Mouse (Mus musculus) stomach, adult 2 months (tissue): ENCODE measurements around the gene Ecel1. TPM values are rescaled to one million over a fixed set of nuclear protein-coding genes. Genes with fewer than 3 reads are reported as not detected.

Source experiments
- polyA plus RNA-seq: library from polyadenylated mRNA; depleted of rRNA; stranded (reverse); fragments of >200 nt; gene quantifications from 2 replicates; pipeline ENCODE4 v1.2.3, GENCODE M21; 2012; rRNA removed

Gene Ecel1
- 0.15 and 0.20 TPM in 2 replicates for polyA plus RNA-seq

DNA sequence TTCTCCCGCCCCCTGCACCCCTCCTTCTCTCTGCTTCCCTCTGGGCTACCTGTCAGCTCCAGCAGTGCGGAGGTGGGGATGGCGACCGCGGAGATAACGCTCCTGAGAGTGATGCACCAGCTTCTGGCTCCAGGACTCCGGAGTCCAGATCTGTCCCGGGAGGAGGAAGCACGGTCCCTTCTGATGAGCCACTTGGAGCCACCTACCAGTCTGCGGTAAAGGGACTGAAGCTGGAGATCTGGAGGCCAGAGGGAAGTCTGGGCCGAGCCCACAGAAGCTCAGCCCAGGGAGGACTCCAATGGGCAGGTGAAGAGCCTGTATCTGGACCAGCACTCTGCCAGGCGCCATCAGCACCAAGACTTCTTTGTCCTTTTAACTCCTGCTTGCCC is at the start of gene Ecel1:
Gene Ecel1, minus strand, starts transcription at position 323 of the 389 bp plus-strand sequence.

DNA sequence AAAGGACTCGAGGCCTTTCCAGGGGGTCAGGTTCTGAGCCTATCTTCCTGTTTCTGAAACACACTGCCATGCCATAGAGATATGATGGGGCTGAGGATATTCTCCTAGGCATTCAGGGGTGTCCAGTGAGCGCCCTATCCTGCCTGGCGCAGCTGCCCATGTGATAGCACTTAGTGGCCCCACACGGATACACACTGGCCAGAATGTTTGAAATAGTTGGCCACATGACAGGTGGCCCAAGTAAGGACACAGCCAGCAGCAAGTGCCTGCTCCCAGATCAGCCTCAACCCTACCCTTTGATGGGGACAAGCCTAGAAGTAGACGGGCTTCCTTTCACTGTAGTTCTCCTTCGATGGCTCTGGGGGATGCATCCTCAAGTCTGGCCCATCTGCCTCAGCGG is 48.1 kb upstream of the Ecel1 start, which contains the start of gene Chrng:
Gene Chrng, plus strand, starts transcription at position 193 of the 400 bp plus-strand sequence.

DNA sequence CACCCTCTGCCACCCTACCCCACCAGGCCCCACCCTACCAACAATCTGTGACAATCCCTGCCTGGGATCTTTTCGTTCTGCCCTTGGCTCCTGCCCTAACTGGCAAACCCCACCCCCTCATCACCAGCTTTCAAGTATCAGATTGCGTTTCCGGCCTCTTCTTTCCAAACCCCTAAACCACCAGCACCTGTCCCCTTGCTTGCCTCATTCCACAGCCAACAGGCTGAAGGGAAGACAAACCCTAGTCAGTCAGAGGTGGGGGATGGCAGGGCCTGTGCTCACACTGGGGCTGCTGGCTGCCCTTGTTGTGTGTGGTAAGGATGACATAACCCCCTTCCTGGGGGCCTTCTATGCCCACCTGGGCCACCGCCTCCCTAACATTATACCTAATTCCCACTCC is 34.1 kb upstream of the Ecel1 start, which contains the start of gene Chrnd:
Gene Chrnd, plus strand, starts transcription at position 179 of the 400 bp plus-strand sequence.

DNA sequence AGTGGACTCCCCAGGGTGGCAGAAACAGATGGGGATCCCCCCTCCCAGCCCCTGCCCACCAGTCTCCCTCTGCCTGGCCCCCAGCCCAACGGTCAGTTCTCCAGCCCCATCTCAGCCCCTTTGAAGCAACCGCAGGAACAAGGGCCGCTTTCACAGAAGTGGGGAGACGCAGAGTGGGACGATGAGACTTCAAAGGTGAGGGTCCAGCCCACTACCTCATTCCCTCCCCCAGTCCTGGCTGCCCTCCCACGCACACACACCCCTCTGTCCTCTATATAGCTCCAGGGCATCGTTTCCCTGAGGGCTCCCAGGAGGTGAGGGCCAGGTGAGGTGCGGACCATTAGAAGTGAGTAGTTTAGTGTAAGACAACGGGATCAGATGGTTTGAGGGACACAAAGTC is 26.7 kb upstream of the Ecel1 start, which contains the start of gene Prss56:
Gene Prss56, plus strand, starts transcription at position 301 of the 400 bp plus-strand sequence.

DNA sequence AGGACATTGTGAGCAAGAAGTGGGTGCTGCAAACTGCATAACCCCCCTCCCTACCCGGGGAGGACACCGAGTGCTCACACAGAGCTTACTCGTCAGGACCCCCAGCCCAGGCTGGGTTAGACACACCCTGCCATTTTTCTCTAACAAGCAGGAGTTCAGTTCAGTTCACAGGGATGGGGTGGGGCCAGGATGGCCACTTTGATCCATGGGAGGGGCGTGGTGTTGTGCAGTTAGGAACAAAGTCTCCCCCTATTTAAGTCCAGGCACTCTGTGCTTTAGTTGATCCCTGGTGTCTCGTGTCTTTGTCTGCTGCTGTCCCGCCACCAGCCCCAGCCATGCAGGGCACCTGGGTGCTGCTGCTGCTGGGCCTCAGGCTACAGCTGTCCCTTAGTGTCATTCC is 31.6 kb downstream of the Ecel1 start, which contains the start of gene Akp3:
Gene Akp3, plus strand, starts transcription at position 301 of the 400 bp plus-strand sequence.

DNA sequence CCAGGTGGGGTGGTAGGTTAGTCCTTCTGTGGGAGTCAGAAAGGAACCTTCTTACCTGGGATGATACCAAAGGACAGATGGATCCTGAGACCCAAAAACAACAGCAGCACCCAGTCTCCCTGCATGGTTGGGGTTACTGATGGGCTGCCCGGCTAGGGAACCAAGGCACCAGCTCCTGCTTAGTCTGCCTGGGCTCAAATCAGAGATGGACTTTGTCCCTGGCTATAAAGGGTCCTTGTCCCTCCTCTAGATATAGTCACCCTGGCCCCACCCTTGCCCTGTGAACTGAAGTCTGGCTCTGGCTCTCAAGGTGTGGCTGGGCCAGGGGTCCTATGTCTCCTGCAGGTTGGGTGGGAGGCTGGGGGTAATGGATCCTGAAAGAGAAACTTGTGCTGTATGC is 54.9 kb downstream of the Ecel1 start, which contains the start of gene Alpi:
Gene Alpi, minus strand, starts transcription at position 196 of the 400 bp plus-strand sequence.

Other genes with a start within 250 kb of the Ecel1 start
- gene Alppl2, start 66.6 kb downstream of the Ecel1 start, polyA plus RNA-seq, result not detected in 2 replicates
- 6.0 and 6.9 TPM in 2 replicates for gene Alpi, start 54.9 kb downstream of the Ecel1 start, polyA plus RNA-seq
- gene Akp3, start 31.5 kb downstream of the Ecel1 start, polyA plus RNA-seq, result 0.32 and 0.81 TPM in 2 replicates
- gene Prss56, start 26.8 kb upstream of the Ecel1 start, polyA plus RNA-seq, result 0.02 TPM in 1 of 2 replicates, not detected in the other
- gene Chrnd, start 34.1 kb upstream of the Ecel1 start, polyA plus RNA-seq, result 0.10 and 0.18 TPM in 2 replicates
- gene Chrng, start 48.1 kb upstream of the Ecel1 start, polyA plus RNA-seq, result 0.03 and 0.24 TPM in 2 replicates
- 10.6 and 11.5 TPM in 2 replicates for gene Eif4e2, start 57.4 kb upstream of the Ecel1 start, polyA plus RNA-seq
- gene Efhd1, start 107.8 kb upstream of the Ecel1 start, polyA plus RNA-seq, result 1.6 and 2.2 TPM in 2 replicates
- gene Gigyf2, start 170.5 kb upstream of the Ecel1 start, polyA plus RNA-seq, result 7.6 and 10.6 TPM in 2 replicates
- gene Kcnj13, start 238.2 kb upstream of the Ecel1 start, polyA plus RNA-seq, result 0.36 and 0.51 TPM in 2 replicates